Mouse (Mus musculus): ENCODE measurements around the gene Itch.

Gene Itch

GRCm38 (mm10) chr2:155133011-155133976, at the start of gene Itch:
Itch (plus strand) TSS chr2:155133509.
- 1% methylated on average over 65 of the region's 65 CpGs for WGBS

- WGBS = 88% methylated on average over 5 of the region's 5 CpGs
Measured at GRCm38 (mm10) chr2:155084546-155084945, 48.8 kb upstream of the Itch start.

GRCm38 (mm10) chr2:155086328-155086727, 47.0 kb upstream of the Itch start:
- 92% methylated on average over 5 of the region's 5 CpGs for whole genome bisulfite sequencing

- WGBS = 85% methylated on average over 6 of the region's 6 CpGs
Measured at GRCm38 (mm10) chr2:155088264-155088663, 45.0 kb upstream of the Itch start.

- WGBS = 69% methylated on average over 13 of the region's 13 CpGs
Measured at GRCm38 (mm10) chr2:155090909-155091742, 42.2 kb upstream of the Itch start.

- 93% methylated on average over 3 of the region's 3 CpGs for WGBS
Measured at GRCm38 (mm10) chr2:155091743-155092075, 41.6 kb upstream of the Itch start.

- 72% methylated on average over 4 of the region's 4 CpGs for whole genome bisulfite sequencing
Measured at GRCm38 (mm10) chr2:155093418-155093817, 39.9 kb upstream of the Itch start.

GRCm38 (mm10) chr2:155098720-155099380, 34.5 kb upstream of the Itch start:
- 75% methylated on average over 9 of the region's 9 CpGs for WGBS

GRCm38 (mm10) chr2:155099421-155099820, 33.9 kb upstream of the Itch start:
- 60% methylated on average over 7 of the region's 7 CpGs for WGBS

GRCm38 (mm10) chr2:155099994-155100795, 33.1 kb upstream of the Itch start:
- WGBS = 84% methylated on average over 14 of the region's 14 CpGs

GRCm38 (mm10) chr2:155100796-155101259, 32.5 kb upstream of the Itch start:
- 76% methylated on average over 3 of the region's 3 CpGs for WGBS

- WGBS = 81% methylated on average over 6 of the region's 6 CpGs
Measured at GRCm38 (mm10) chr2:155101761-155102181, 31.5 kb upstream of the Itch start.

GRCm38 (mm10) chr2:155103607-155104006, 29.7 kb upstream of the Itch start:
- 87% methylated on average over 6 of the region's 6 CpGs for WGBS

GRCm38 (mm10) chr2:155107276-155107675, 26.0 kb upstream of the Itch start:
- WGBS = 76% methylated on average over 9 of the region's 9 CpGs

- whole genome bisulfite sequencing = 72% methylated on average over 7 of the region's 7 CpGs
Measured at GRCm38 (mm10) chr2:155115216-155115830, 18.0 kb upstream of the Itch start.

- 1% methylated on average over 18 of the region's 18 CpGs for WGBS
Measured at GRCm38 (mm10) chr2:155133977-155134860, 910 bp downstream of the Itch start.

- WGBS = 59% methylated on average over 4 of the region's 4 CpGs
Measured at GRCm38 (mm10) chr2:155135092-155135491, 1.8 kb downstream of the Itch start.

- 62% methylated on average over 1 of the region's 1 CpGs for WGBS
Measured at GRCm38 (mm10) chr2:155135534-155135933, 2.2 kb downstream of the Itch start.

- 89% methylated on average over 5 of the region's 5 CpGs for WGBS
Measured at GRCm38 (mm10) chr2:155140986-155141385, 7.7 kb downstream of the Itch start.

- WGBS = 75% methylated on average over 2 of the region's 2 CpGs
Measured at GRCm38 (mm10) chr2:155207419-155207818, 74.1 kb downstream of the Itch start.
